Mouse (Mus musculus): ENCODE measurements at regions not wholly inside any gene's neighbourhood (a gene's known extent, or its start where the extent isn't known, plus 50 kb on each side); places are given as distances from the start of the nearest gene placed in this dataset.

- in situ Hi-C loops (cut with MboI, MseI) = no loop called here
Observed at GRCm38 (mm10) chr8:90192856-90193255, 155.3 kb downstream of the Tox3 start.

GRCm38 (mm10) chr8:90182807-90183206 lies 165.3 kb downstream of the Tox3 start:
- in situ Hi-C loops (cut with MboI, MseI) = loop anchor here in 1 of 2 experiments (10.0 kb wide), 1 partner anchor 1208 kb away; no protein-coding TSS in a partner anchor

GRCm38 (mm10) chr8:90176771-90177170 lies 171.4 kb downstream of the Tox3 start:
- in situ Hi-C loops (cut with MboI, MseI) = no loop called here

- in situ Hi-C loops (cut with MboI, MseI) = no loop called here
Observed at GRCm38 (mm10) chr8:90176335-90176734, 171.8 kb downstream of the Tox3 start.

GRCm38 (mm10) chr8:90166639-90167038 lies 181.5 kb downstream of the Tox3 start:
- in situ Hi-C loops (cut with MboI, MseI) = no loop called here

GRCm38 (mm10) chr8:90151477-90151876 lies 196.7 kb downstream of the Tox3 start:
- in situ Hi-C loops (cut with MboI, MseI) = no loop called here

GRCm38 (mm10) chr8:90149903-90150302 lies 198.2 kb downstream of the Tox3 start:
- in situ Hi-C loops (cut with MboI, MseI) = no loop called here

- in situ Hi-C loops (cut with MboI, MseI) = no loop called here
Observed at GRCm38 (mm10) chr8:90134626-90135025, 213.5 kb downstream of the Tox3 start.

- in situ Hi-C loops (cut with MboI, MseI) = no loop called here
Observed at GRCm38 (mm10) chr8:90130704-90131267, 217.4 kb downstream of the Tox3 start.

- in situ Hi-C loops (cut with MboI, MseI) = loop anchor here (10.0 kb wide), 2 partner anchors 621 to 1029 kb away; no protein-coding TSS in a partner anchor
Observed at GRCm38 (mm10) chr8:90125426-90125825, 222.7 kb downstream of the Tox3 start.

GRCm38 (mm10) chr8:90123101-90123500 lies 225.0 kb downstream of the Tox3 start:
- in situ Hi-C loops (cut with MboI, MseI) = loop anchor here (10.0 kb wide), 2 partner anchors 618 to 1032 kb away; no protein-coding TSS in a partner anchor

GRCm38 (mm10) chr8:90121935-90122334 lies 226.2 kb downstream of the Tox3 start:
- in situ Hi-C loops (cut with MboI, MseI) = loop anchor here (10.0 kb wide), 2 partner anchors 617 to 1033 kb away; no protein-coding TSS in a partner anchor

GRCm38 (mm10) chr8:90121017-90121416 lies 227.1 kb downstream of the Tox3 start:
- in situ Hi-C loops (cut with MboI, MseI) = loop anchor here (10.0 kb wide), 2 partner anchors 616 to 1034 kb away; no protein-coding TSS in a partner anchor

- in situ Hi-C loops (cut with MboI, MseI) = no loop called here
Observed at GRCm38 (mm10) chr8:90115436-90115835, 232.7 kb downstream of the Tox3 start.

GRCm38 (mm10) chr8:90100509-90100908 lies 247.6 kb downstream of the Tox3 start:
- in situ Hi-C loops (cut with MboI, MseI) = no loop called here

- in situ Hi-C loops (cut with MboI, MseI) = no loop called here
Observed at GRCm38 (mm10) chr8:90082630-90083029, 265.5 kb downstream of the Tox3 start.

- in situ Hi-C loops (cut with MboI, MseI) = no loop called here
Observed at GRCm38 (mm10) chr8:90076381-90076780, 271.8 kb downstream of the Tox3 start.

GRCm38 (mm10) chr8:90075796-90076195 lies 272.3 kb downstream of the Tox3 start:
- in situ Hi-C loops (cut with MboI, MseI) = no loop called here

GRCm38 (mm10) chr8:90070006-90070405 lies 278.1 kb downstream of the Tox3 start:
- in situ Hi-C loops (cut with MboI, MseI) = no loop called here

- in situ Hi-C loops (cut with MboI, MseI) = no loop called here
Observed at GRCm38 (mm10) chr8:90069411-90069993, 278.6 kb downstream of the Tox3 start.

GRCm38 (mm10) chr8:90068441-90068840 lies 279.7 kb downstream of the Tox3 start:
- in situ Hi-C loops (cut with MboI, MseI) = no loop called here

- in situ Hi-C loops (cut with MboI, MseI) = no loop called here
Observed at GRCm38 (mm10) chr8:90064381-90064780, 283.8 kb downstream of the Tox3 start.

- in situ Hi-C loops (cut with MboI, MseI) = no loop called here
Observed at GRCm38 (mm10) chr8:90063291-90063690, 284.9 kb downstream of the Tox3 start.
